Mouse (Mus musculus): ENCODE data around the gene Fam178b. TPM values are rescaled to one million over a fixed set of nuclear protein-coding genes. Genes with fewer than 3 reads are reported as not detected.
"Not testable (repeated sequence)": the region's sequence is repeated elsewhere in the genome, so short reads cannot be mapped to it uniquely, and the experiment has no call there.

Fam178b gene
- polyA plus RNA-seq, 1 experiment from 2014 or later = 0.30 TPM

- ATAC-seq (replicated peaks; ENCODE audit: low FRiP score) (no peak), DNase-seq (ENCODE audit: low spot score) (no peak)
- Histone ChIP-seq H3K9ac (ENCODE audit: low read depth, low read length) (no peak overlapping the region), H3K27me3 (replicated peaks; ENCODE audit: control insufficient read depth, insufficient read depth, low read length) (no peaks in the 10 kb centered on the region), H3K36me3 (ENCODE audit: control insufficient read depth, insufficient read depth, low read length) (peaks cover 10% of the 10 kb centered on the region), H3K4me2 (no peak overlapping the region), H3K27ac (ENCODE audit: low read depth, low read length) (no peak overlapping the region), H3K4me3 (ENCODE audit: low read depth, low read length) (no peak overlapping the region), H3K9me3 (ENCODE audit: control insufficient read depth, low read length) (no peaks in the 10 kb centered on the region), H3K4me1 (replicated peaks; ENCODE audit: control insufficient read depth, insufficient read depth, low read length) (peaks cover 5% of the 10 kb centered on the region; the same call in 1 of the 2 replicates)
- WGBS = 91% methylated on average over 12 of the region's 12 CpGs
Measured at GRCm38 (mm10) chr1:36540807-36541206, 142.2 kb downstream of the Fam178b start.

- H3K27ac ChIP-seq (ENCODE audit: low read depth, low read length) = no peak overlapping the region
- no peak overlapping the region for H3K4me3 ChIP-seq (ENCODE audit: low read depth, low read length)
- DNase-seq (ENCODE audit: low spot score) (no peak), ATAC-seq (replicated peaks; ENCODE audit: low FRiP score) (no peak)
- no peaks in the 10 kb centered on the region for H3K4me1 ChIP-seq (replicated peaks; ENCODE audit: control insufficient read depth, insufficient read depth, low read length)
- H3K9me3 ChIP-seq (ENCODE audit: control insufficient read depth, low read length) = no peaks in the 10 kb centered on the region
- no peaks in the 10 kb centered on the region for H3K27me3 ChIP-seq (replicated peaks; ENCODE audit: control insufficient read depth, insufficient read depth, low read length)
- 89% methylated on average over 11 of the region's 11 CpGs for WGBS
- no peak overlapping the region for H3K9ac ChIP-seq (ENCODE audit: low read depth, low read length)
- no peak overlapping the region for H3K4me2 ChIP-seq
- H3K36me3 ChIP-seq (ENCODE audit: control insufficient read depth, insufficient read depth, low read length) = peaks cover 10% of the 10 kb centered on the region
Measured at GRCm38 (mm10) chr1:36540132-36540531, 142.9 kb downstream of the Fam178b start.

GRCm38 (mm10) chr1:36539186-36539585 lies 143.8 kb downstream of the Fam178b start, which contains the start of gene Gm42417:
Gene Gm42417, minus strand, starts transcription at chr1:36539429.
- H3K4me1 ChIP-seq (replicated peaks; ENCODE audit: control insufficient read depth, insufficient read depth, low read length) = no peaks in the 10 kb centered on the region
- no peak for DNase-seq (ENCODE audit: low spot score)
- H3K9ac ChIP-seq (ENCODE audit: low read depth, low read length) = no peak within 1 kb of the TSS
- no peak within 1 kb of the TSS for H3K4me3 ChIP-seq (ENCODE audit: low read depth, low read length)
- H3K4me2 ChIP-seq = no peak within 1 kb of the TSS
- peaks cover 10% of the 10 kb centered on the region for H3K36me3 ChIP-seq (ENCODE audit: control insufficient read depth, insufficient read depth, low read length)
- ATAC-seq (replicated peaks; ENCODE audit: low FRiP score) = peak; percentile 73
- no peak within 1 kb of the TSS for H3K27ac ChIP-seq (ENCODE audit: low read depth, low read length)
- WGBS = 61% methylated on average over 9 of the region's 9 CpGs
- no peaks in the 10 kb centered on the region for H3K9me3 ChIP-seq (ENCODE audit: control insufficient read depth, low read length)
- H3K27me3 ChIP-seq (replicated peaks; ENCODE audit: control insufficient read depth, insufficient read depth, low read length) = no peaks in the 10 kb centered on the region

GRCm38 (mm10) chr1:36538727-36539126 lies 144.3 kb downstream of the Fam178b start:
- no peak overlapping the region for H3K4me3 ChIP-seq (ENCODE audit: low read depth, low read length)
- H3K27ac ChIP-seq (ENCODE audit: low read depth, low read length) = no peak overlapping the region

GRCm38 (mm10) chr1:36536783-36537182 lies 146.2 kb downstream of the Fam178b start, which contains the start of gene Ankrd23:
Gene Ankrd23, minus strand, starts transcription at chr1:36536883.
- H3K4me3 ChIP-seq (ENCODE audit: low read depth, low read length); H3K9ac ChIP-seq (ENCODE audit: low read depth, low read length); DNase-seq (ENCODE audit: low spot score); ATAC-seq (replicated peaks; ENCODE audit: low FRiP score); H3K36me3 ChIP-seq (ENCODE audit: control insufficient read depth, insufficient read depth, low read length); H3K27me3 ChIP-seq (replicated peaks; ENCODE audit: control insufficient read depth, insufficient read depth, low read length); H3K9me3 ChIP-seq (ENCODE audit: control insufficient read depth, low read length); H3K4me1 ChIP-seq (replicated peaks; ENCODE audit: control insufficient read depth, insufficient read depth, low read length); H3K4me2 ChIP-seq; H3K27ac ChIP-seq (ENCODE audit: low read depth, low read length): not testable (repeated sequence)
- 89% methylated on average over 9 of the region's 9 CpGs for WGBS

More at GRCm38 (mm10) chr1:36538727-36539126, 144.3 kb downstream of the Fam178b start:
- Histone ChIP-seq H3K4me2 (no peak overlapping the region), H3K9me3 (ENCODE audit: control insufficient read depth, low read length) (no peaks in the 10 kb centered on the region), H3K9ac (ENCODE audit: low read depth, low read length) (no peak overlapping the region), H3K27me3 (replicated peaks; ENCODE audit: control insufficient read depth, insufficient read depth, low read length) (no peaks in the 10 kb centered on the region), H3K36me3 (ENCODE audit: control insufficient read depth, insufficient read depth, low read length) (peaks cover 10% of the 10 kb centered on the region), H3K4me1 (replicated peaks; ENCODE audit: control insufficient read depth, insufficient read depth, low read length) (no peaks in the 10 kb centered on the region)
- 84% methylated on average over 4 of the region's 4 CpGs for WGBS
- ATAC-seq (replicated peaks; ENCODE audit: low FRiP score) (no peak), DNase-seq (ENCODE audit: low spot score) (no peak)

GRCm38 (mm10) chr1:36536397-36536728 lies 146.6 kb downstream of the Fam178b start:
- Histone ChIP-seq H3K4me1 (replicated peaks; ENCODE audit: control insufficient read depth, insufficient read depth, low read length) (no peaks in the 10 kb centered on the region), H3K27ac (ENCODE audit: low read depth, low read length) (no peak overlapping the region), H3K9me3 (ENCODE audit: control insufficient read depth, low read length) (no peaks in the 10 kb centered on the region), H3K27me3 (replicated peaks; ENCODE audit: control insufficient read depth, insufficient read depth, low read length) (no peaks in the 10 kb centered on the region), H3K9ac (ENCODE audit: low read depth, low read length) (no peak overlapping the region), H3K4me2 (no peak overlapping the region), H3K36me3 (ENCODE audit: control insufficient read depth, insufficient read depth, low read length) (peaks cover 4% of the 10 kb centered on the region), H3K4me3 (ENCODE audit: low read depth, low read length) (no peak overlapping the region)
- WGBS = 63% methylated on average over 8 of the region's 8 CpGs
- no peak for DNase-seq (ENCODE audit: low spot score)
- no peak for ATAC-seq (replicated peaks; ENCODE audit: low FRiP score)

GRCm38 (mm10) chr1:36535477-36536396 lies 147.2 kb downstream of the Fam178b start:
- Histone ChIP-seq H3K27me3 (replicated peaks; ENCODE audit: control insufficient read depth, insufficient read depth, low read length) (no peaks in the 10 kb centered on the region), H3K27ac (ENCODE audit: low read depth, low read length) (no peak overlapping the region), H3K9ac (ENCODE audit: low read depth, low read length) (no peak overlapping the region), H3K4me2 (no peak overlapping the region), H3K4me1 (replicated peaks; ENCODE audit: control insufficient read depth, insufficient read depth, low read length) (no peaks in the 10 kb centered on the region), H3K36me3 (ENCODE audit: control insufficient read depth, insufficient read depth, low read length) (0 out of 2 replicates have a peak, but pooled peaks cover 2% of the 10 kb centered on the region), H3K4me3 (ENCODE audit: low read depth, low read length) (no peak overlapping the region), H3K9me3 (ENCODE audit: control insufficient read depth, low read length) (no peaks in the 10 kb centered on the region)
- ATAC-seq (replicated peaks; ENCODE audit: low FRiP score) (no peak), DNase-seq (ENCODE audit: low spot score) (no peak)
- 79% methylated on average over 11 of the region's 11 CpGs for WGBS

GRCm38 (mm10) chr1:36534595-36535058 lies 148.4 kb downstream of the Fam178b start:
- 74% methylated on average over 6 of the region's 6 CpGs for WGBS
- Histone ChIP-seq H3K4me1 (replicated peaks; ENCODE audit: control insufficient read depth, insufficient read depth, low read length) (no peaks in the 10 kb centered on the region), H3K9ac (ENCODE audit: low read depth, low read length) (no peak overlapping the region)

GRCm38 (mm10) chr1:36533546-36533945 lies 149.4 kb downstream of the Fam178b start:
- no peak for DNase-seq (ENCODE audit: low spot score)
- Histone ChIP-seq H3K4me2 (no peak overlapping the region), H3K9ac (ENCODE audit: low read depth, low read length) (no peak overlapping the region), H3K36me3 (ENCODE audit: control insufficient read depth, insufficient read depth, low read length) (no peaks in the 10 kb centered on the region), H3K4me3 (ENCODE audit: low read depth, low read length) (no peak overlapping the region), H3K4me1 (replicated peaks; ENCODE audit: control insufficient read depth, insufficient read depth, low read length) (no peaks in the 10 kb centered on the region), H3K27me3 (replicated peaks; ENCODE audit: control insufficient read depth, insufficient read depth, low read length) (no peaks in the 10 kb centered on the region), H3K27ac (ENCODE audit: low read depth, low read length) (no peak overlapping the region), H3K9me3 (ENCODE audit: control insufficient read depth, low read length) (no peaks in the 10 kb centered on the region)
- no peak for ATAC-seq (replicated peaks; ENCODE audit: low FRiP score)
- WGBS = 81% methylated on average over 6 of the region's 6 CpGs

More at GRCm38 (mm10) chr1:36534595-36535058, 148.4 kb downstream of the Fam178b start:
- ATAC-seq (replicated peaks; ENCODE audit: low FRiP score) (no peak), DNase-seq (ENCODE audit: low spot score) (no peak)
- Histone ChIP-seq H3K4me3 (ENCODE audit: low read depth, low read length) (no peak overlapping the region), H3K27ac (ENCODE audit: low read depth, low read length) (no peak overlapping the region), H3K36me3 (ENCODE audit: control insufficient read depth, insufficient read depth, low read length) (no peaks in the 10 kb centered on the region), H3K27me3 (replicated peaks; ENCODE audit: control insufficient read depth, insufficient read depth, low read length) (no peaks in the 10 kb centered on the region), H3K4me2 (no peak overlapping the region), H3K9me3 (ENCODE audit: control insufficient read depth, low read length) (no peaks in the 10 kb centered on the region)

All from liver, embryonic 11.5 days (tissue).